In genomic region chr4:142439450-142440183, GRCm38 (mm10) we compare ENCODE assay signal across 19 mouse cellular contexts.
DNase-seq lines count a peak whose midpoint lies in the region; ATAC-seq lines count a peak whose summit lies in the region.
"Had no signal": no experiment of that assay in that cellular context is flagged by ENCODE, and none has a peak within 500 bp of the region (broad histone marks: within the 10 kb centered on the region; RNA-seq: fewer than 3 reads in every experiment).

No protein-coding gene starts in this region.

- H3K4me3 ChIP-seq in hindbrain, embryonic 12.5 days = no peak overlapping the region
- no peak overlapping the region for H3K4me3 ChIP-seq in hindbrain, embryonic 10.5 days
- H3K4me3 ChIP-seq in midbrain, embryonic 13.5 days (replicated peaks) = no peak overlapping the region
- no peak overlapping the region for H3K4me3 ChIP-seq in midbrain, embryonic 11.5 days (ENCODE audit: low read depth, low read length)
- no peak overlapping the region for H3K4me3 ChIP-seq in midbrain, embryonic 15.5 days
- H3K4me3 ChIP-seq in liver, embryonic 12.5 days = no peak overlapping the region
- H3K4me3 ChIP-seq: erythroblast, embryonic 14.5 days; heart, adult 2 months; heart, embryonic 15.5 days; midbrain, embryonic 12.5 days had no signal

- 0 out of 2 replicates have a peak overlapping the region, but pooled peaks have one; percentile 24 for H3K27ac ChIP-seq in hindbrain, embryonic 12.5 days
- H3K27ac ChIP-seq in hindbrain, embryonic 10.5 days = no peak overlapping the region; the same call in 1 of the 2 replicates
- H3K27ac ChIP-seq in midbrain, embryonic 13.5 days = no peak overlapping the region
- no peak overlapping the region for H3K27ac ChIP-seq in midbrain, embryonic 11.5 days (ENCODE audit: low read depth, low read length)
- no peak overlapping the region for H3K27ac ChIP-seq in midbrain, embryonic 15.5 days
- H3K27ac ChIP-seq in liver, embryonic 12.5 days = no peak overlapping the region
- H3K27ac ChIP-seq: heart, adult 2 months; heart, embryonic 15.5 days; midbrain, embryonic 12.5 days had no signal

- WGBS in hindbrain, embryonic 12.5 days = 50% methylated on average over 9 of the region's 9 CpGs
- WGBS in hindbrain, embryonic 10.5 days = 52% methylated on average over 9 of the region's 9 CpGs
- WGBS in midbrain, embryonic 13.5 days = 63% methylated on average over 9 of the region's 9 CpGs
- 54% methylated on average over 9 of the region's 9 CpGs for WGBS in midbrain, embryonic 11.5 days
- 51% methylated on average over 9 of the region's 9 CpGs for WGBS in midbrain, embryonic 15.5 days
- 38% methylated on average over 9 of the region's 9 CpGs for WGBS in liver, embryonic 12.5 days (ENCODE audit: insufficient replicate concordance)

- no peaks in the 10 kb centered on the region for H3K36me3 ChIP-seq in hindbrain, embryonic 12.5 days
- H3K36me3 ChIP-seq in hindbrain, embryonic 10.5 days = no peaks in the 10 kb centered on the region
- H3K36me3 ChIP-seq in midbrain, embryonic 13.5 days = no peaks in the 10 kb centered on the region
- peaks cover 2% of the 10 kb centered on the region; the same call in 1 of the 2 replicates for H3K36me3 ChIP-seq in midbrain, embryonic 11.5 days (ENCODE audit: control insufficient read depth, insufficient read depth, low read length)
- no peaks in the 10 kb centered on the region for H3K36me3 ChIP-seq in midbrain, embryonic 15.5 days (replicated peaks)
- H3K36me3 ChIP-seq in liver, embryonic 12.5 days = no peaks in the 10 kb centered on the region
- H3K36me3 ChIP-seq: heart, embryonic 15.5 days; midbrain, embryonic 12.5 days had no signal

- DNase-seq in hindbrain, embryonic 10.5 days (ENCODE audit: low spot score) = no peak
- no peak for DNase-seq in midbrain, embryonic 11.5 days (ENCODE audit: low spot score, missing footprints)
- peak; percentile 32 for DNase-seq in yolk sac, embryonic 10.5 days (ENCODE audit: low spot score)
- DNase-seq: adrenal gland, postnatal 25 days; cerebellum, adult 8-10 months; gastrocnemius, postnatal 10 days; heart, adult 2 months; kidney, adult 2 months; kidney, postnatal 25 days; liver, postnatal 0 days; lung, postnatal 36 days; thymus, adult 18-20 months had no signal

- H3K4me1 ChIP-seq in hindbrain, embryonic 12.5 days = peaks cover 28% of the 10 kb centered on the region
- H3K4me1 ChIP-seq in hindbrain, embryonic 10.5 days (replicated peaks) = peaks cover 34% of the 10 kb centered on the region
- peaks cover 55% of the 10 kb centered on the region for H3K4me1 ChIP-seq in midbrain, embryonic 13.5 days (replicated peaks)
- H3K4me1 ChIP-seq in midbrain, embryonic 11.5 days (ENCODE audit: control insufficient read depth, insufficient read depth, low read length) = 0 out of 2 replicates have a peak, but pooled peaks cover 2% of the 10 kb centered on the region
- H3K4me1 ChIP-seq in midbrain, embryonic 15.5 days = peaks cover 17% of the 10 kb centered on the region
- H3K4me1 ChIP-seq in liver, embryonic 12.5 days = no peaks in the 10 kb centered on the region
- H3K4me1 ChIP-seq: heart, embryonic 15.5 days had no signal

- H3K27me3 ChIP-seq in hindbrain, embryonic 12.5 days = no peaks in the 10 kb centered on the region
- no peaks in the 10 kb centered on the region for H3K27me3 ChIP-seq in hindbrain, embryonic 10.5 days (ENCODE audit: insufficient read depth, poor library complexity, severe bottlenecking)
- no peaks in the 10 kb centered on the region for H3K27me3 ChIP-seq in midbrain, embryonic 13.5 days
- H3K27me3 ChIP-seq in midbrain, embryonic 11.5 days (ENCODE audit: control insufficient read depth, insufficient read depth, low read length) = no peaks in the 10 kb centered on the region
- H3K27me3 ChIP-seq in midbrain, embryonic 15.5 days (replicated peaks) = no peaks in the 10 kb centered on the region
- H3K27me3 ChIP-seq in liver, embryonic 12.5 days (replicated peaks) = no peaks in the 10 kb centered on the region

- no peak overlapping the region for H3K4me2 ChIP-seq in hindbrain, embryonic 12.5 days (replicated peaks)
- no peak overlapping the region for H3K4me2 ChIP-seq in midbrain, embryonic 13.5 days (replicated peaks)
- no peak overlapping the region for H3K4me2 ChIP-seq in midbrain, embryonic 11.5 days
- H3K4me2 ChIP-seq in midbrain, embryonic 15.5 days = no peak overlapping the region
- H3K4me2 ChIP-seq in liver, embryonic 12.5 days = no peak overlapping the region
- H3K4me2 ChIP-seq: heart, embryonic 15.5 days; midbrain, embryonic 12.5 days had no signal

- ATAC-seq in hindbrain, embryonic 12.5 days (ENCODE audit: low FRiP score) = peak; percentile 66; the same call in 1 of the 2 replicates
- 0 out of 2 replicates have a peak, but pooled peaks have one; percentile 41 for ATAC-seq in midbrain, embryonic 13.5 days
- ATAC-seq in midbrain, embryonic 11.5 days (ENCODE audit: low FRiP score) = no peak
- 0 out of 2 replicates have a peak, but pooled peaks have one; percentile 55 for ATAC-seq in midbrain, embryonic 15.5 days (replicated peaks)
- no peak for ATAC-seq in liver, embryonic 12.5 days
- ATAC-seq: liver, postnatal 0 days had no signal

- no peaks in the 10 kb centered on the region for H3K9me3 ChIP-seq in hindbrain, embryonic 12.5 days (replicated peaks)
- H3K9me3 ChIP-seq in hindbrain, embryonic 10.5 days = no peaks in the 10 kb centered on the region
- H3K9me3 ChIP-seq in midbrain, embryonic 13.5 days = no peaks in the 10 kb centered on the region
- H3K9me3 ChIP-seq in midbrain, embryonic 11.5 days (ENCODE audit: control insufficient read depth, low read length) = no peaks in the 10 kb centered on the region
- no peaks in the 10 kb centered on the region for H3K9me3 ChIP-seq in midbrain, embryonic 15.5 days
- no peaks in the 10 kb centered on the region for H3K9me3 ChIP-seq in liver, embryonic 12.5 days (replicated peaks)
- H3K9me3 ChIP-seq: heart, embryonic 15.5 days; midbrain, embryonic 12.5 days had no signal

- no peak overlapping the region for H3K9ac ChIP-seq in hindbrain, embryonic 12.5 days
- H3K9ac ChIP-seq in midbrain, embryonic 13.5 days (replicated peaks) = 0 out of 2 replicates have a peak overlapping the region, but pooled peaks have one; percentile 14
- H3K9ac ChIP-seq in midbrain, embryonic 11.5 days (ENCODE audit: low read length) = no peak overlapping the region
- no peak overlapping the region for H3K9ac ChIP-seq in midbrain, embryonic 15.5 days
- no peak overlapping the region for H3K9ac ChIP-seq in liver, embryonic 12.5 days
- H3K9ac ChIP-seq: heart, embryonic 15.5 days; liver, postnatal 0 days; midbrain, embryonic 12.5 days had no signal

Comparison
In these comparisons a context has a peak if more than half of its experiments do, and no peak if none do; other contexts are left out.
1. ATAC-seq: peak in hindbrain, embryonic 12.5 days (single experiment), midbrain, embryonic 13.5 days (single experiment) and midbrain, embryonic 15.5 days (single experiment); none in midbrain, embryonic 11.5 days (single experiment) and liver, embryonic 12.5 days (single experiment).